Mouse (Mus musculus) ovary, adult 18-20 months (tissue): ENCODE data around the gene Pcnx.

ENCODE experiments used
- DNase-seq: peaks from one replicate; pipeline ENCODE4 v3.0.0; 2022; ENCODE audit warnings: low spot score, mixed read lengths

Gene Pcnx

DNA sequence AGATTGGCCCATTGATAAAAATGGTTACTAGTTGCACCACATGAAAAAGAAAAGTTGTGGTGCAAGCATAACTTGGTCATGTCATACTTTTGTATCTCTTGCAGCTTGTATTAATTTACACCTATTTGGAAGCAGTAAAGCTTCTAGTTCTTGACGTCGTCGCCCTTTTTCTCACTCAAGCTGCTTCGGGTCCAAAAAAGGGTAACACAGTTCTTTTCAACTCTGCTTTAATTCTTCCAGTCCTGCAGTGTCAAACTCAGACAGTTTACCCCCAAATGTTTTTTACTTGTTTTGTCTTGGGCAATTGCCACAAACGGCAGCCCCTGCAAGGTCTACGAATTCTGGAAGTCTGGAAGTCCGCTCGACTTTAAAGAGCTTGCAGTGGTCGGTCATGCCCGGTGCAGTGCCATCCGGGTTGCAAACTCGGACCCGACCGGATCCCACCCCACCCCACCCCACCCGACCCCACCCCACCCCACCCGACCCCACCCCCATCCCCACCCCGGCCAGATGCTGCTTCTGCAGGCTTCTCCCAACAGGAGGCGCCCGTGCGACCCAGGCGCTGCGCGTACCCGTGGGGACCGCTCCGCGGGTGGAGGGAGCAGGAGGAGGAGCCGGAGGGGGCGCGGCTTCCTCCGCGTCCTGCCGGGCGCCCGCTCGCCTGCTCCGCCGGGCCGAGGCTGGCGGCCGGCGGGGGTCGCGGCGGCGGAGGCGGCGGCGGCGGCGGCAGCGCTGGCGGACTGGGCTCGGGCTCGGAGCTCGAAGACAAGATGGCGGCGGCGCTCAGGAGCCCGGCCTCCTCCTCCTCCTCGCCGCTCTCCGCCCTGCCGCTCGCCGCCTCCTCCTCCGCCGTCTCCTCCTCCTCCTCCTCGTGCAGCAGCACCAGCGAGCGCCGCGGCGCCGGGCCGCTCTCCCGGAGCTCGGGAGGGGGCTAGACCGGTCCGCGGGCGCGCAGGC, at the start of gene Pcnx:
Pcnx (plus strand) TSS at position 673 of the 957 bp plus-strand sequence.
- peak; percentile 75 for DNase-seq

DNA sequence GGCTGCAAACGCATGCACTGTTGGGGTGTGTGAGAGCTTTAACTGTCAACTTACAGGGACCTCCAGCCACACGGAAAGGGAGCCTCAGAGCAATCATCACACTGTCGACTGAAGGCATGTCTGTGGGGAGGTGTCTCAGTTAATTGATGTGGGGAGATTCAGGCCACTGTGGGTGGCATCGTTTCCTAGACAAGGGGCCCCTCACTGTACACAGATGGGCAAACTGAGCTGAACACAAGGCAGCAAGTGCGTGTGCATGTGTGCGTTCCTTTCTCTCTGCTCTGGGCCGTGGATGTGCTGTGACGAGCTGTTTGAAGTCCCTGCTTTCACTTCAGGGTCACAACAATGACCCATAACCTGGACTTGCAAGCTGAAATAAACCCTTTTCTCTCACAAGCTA, 49.4 kb upstream of the Pcnx start:
- no peak for DNase-seq

DNA sequence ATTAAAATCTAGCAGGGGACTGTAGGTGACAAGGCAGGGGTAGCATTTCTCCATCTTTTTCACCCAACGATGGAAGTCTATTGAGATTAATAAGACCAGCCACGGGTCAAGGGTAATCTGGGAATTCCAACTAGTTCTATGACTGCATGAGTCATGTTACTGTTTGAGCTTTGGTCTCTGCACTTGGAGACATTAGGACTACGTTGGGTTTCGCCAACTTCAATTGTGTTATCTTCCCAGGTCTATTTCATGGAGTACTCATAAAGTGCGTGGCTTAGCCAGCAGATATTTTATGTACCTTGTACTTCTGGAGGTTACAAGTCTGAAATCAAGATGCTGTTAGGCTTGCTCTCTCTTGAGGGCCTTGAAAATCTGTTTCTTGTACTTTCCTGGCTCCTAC, 45.1 kb upstream of the Pcnx start:
- DNase-seq, result no peak

GRCm38 (mm10) chr12:81816330-81817125, 43.3 kb upstream of the Pcnx start:
- DNase-seq, result no peak

DNA sequence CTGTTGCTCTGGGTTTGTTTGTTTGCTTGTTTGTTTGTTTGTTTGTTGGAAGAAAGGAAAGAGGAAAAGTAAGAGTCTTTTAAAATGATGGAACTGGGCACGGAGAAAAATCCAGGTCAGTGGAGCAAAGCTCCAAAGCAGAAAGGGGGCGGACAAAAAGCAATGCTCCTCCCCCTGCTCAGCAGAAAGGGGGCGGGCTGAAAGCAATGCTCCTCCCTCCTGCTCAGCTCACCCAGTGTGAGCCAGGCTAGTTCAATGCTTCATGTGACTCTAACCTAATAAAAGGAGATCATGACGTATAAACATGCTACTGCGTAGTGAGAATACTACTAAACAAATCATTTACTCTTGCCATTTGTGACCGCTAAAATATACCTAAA, 42.7 kb upstream of the Pcnx start:
- no peak for DNase-seq

- DNase-seq, result no peak
These were observed 39.1 kb upstream of the Pcnx start for GRCm38 (mm10) chr12:81820700-81821099.

- DNase-seq, result no peak
These were observed 37.6 kb upstream of the Pcnx start for GRCm38 (mm10) chr12:81822176-81822575.

- DNase-seq, result no peak
These were observed 36.9 kb upstream of the Pcnx start for GRCm38 (mm10) chr12:81822778-81823480.

DNA sequence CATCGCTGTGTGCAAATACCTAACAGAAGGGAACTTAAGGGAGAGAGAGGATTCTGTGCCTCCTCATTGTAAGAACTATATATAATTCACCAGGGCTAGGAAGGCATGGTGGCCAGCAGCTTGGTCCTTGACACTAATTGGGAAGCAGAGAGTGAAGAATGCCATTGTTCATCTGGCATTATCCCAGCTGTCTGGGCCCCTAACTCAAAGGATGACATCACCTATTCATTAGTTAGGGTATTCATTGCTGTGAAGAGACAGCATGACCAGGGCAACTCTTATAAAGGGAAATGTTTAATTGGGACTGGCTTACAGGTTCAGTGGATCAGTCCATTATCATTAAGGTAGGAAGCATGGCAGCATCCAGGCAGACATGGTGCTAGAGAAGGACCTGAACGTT, 31.5 kb upstream of the Pcnx start:
- DNase-seq, result no peak

GRCm38 (mm10) chr12:81832039-81832738, 27.6 kb upstream of the Pcnx start:
- no peak for DNase-seq

GRCm38 (mm10) chr12:81833094-81833493, 26.7 kb upstream of the Pcnx start:
- no peak for DNase-seq

GRCm38 (mm10) chr12:81836162-81836561, 23.7 kb upstream of the Pcnx start:
- no peak for DNase-seq

DNA sequence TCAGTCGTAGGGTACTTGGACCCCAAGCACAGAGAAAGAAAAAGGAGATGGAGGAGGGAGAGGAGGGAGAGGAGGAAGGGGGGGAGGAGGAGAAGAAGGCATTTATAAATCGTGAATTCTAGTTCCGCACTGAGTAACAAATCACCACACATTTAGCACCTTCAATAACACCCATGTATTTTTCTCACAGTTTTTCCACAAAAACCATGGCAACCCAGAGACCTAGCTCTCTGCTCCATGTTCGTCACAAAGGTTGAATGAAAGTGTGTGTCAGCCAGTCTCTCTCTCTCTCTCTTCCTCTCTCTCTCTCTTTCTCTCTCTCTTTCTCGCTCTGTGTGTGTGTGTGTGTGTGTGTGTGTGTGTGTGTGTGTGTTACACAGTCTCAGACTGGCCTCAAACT, 22.4 kb upstream of the Pcnx start:
- DNase-seq, result no peak

GRCm38 (mm10) chr12:81839663-81840062, 20.2 kb upstream of the Pcnx start:
- no peak for DNase-seq

DNA sequence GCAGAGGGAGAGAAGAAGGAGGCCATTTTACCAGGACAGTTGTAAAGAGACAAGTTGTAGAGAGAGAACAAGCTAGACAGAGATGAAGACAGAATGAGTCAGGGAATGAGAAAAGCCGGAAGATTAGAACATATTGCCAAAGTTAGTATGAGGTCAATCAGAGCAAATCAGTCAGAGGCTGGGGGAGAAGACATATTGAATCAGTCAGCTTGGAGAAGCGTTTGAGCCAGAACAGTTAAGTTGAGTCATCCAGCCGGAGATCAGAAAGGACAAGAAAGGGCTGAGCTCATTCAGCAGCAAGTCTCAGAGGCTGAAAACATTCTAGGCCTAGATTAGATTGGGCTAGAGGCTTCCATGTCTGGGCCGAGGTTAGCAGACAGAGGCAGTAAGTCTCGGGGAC, 18.8 kb upstream of the Pcnx start:
- DNase-seq, result no peak

- no peak for DNase-seq
These were observed 16.3 kb upstream of the Pcnx start for GRCm38 (mm10) chr12:81843501-81843900.

DNA sequence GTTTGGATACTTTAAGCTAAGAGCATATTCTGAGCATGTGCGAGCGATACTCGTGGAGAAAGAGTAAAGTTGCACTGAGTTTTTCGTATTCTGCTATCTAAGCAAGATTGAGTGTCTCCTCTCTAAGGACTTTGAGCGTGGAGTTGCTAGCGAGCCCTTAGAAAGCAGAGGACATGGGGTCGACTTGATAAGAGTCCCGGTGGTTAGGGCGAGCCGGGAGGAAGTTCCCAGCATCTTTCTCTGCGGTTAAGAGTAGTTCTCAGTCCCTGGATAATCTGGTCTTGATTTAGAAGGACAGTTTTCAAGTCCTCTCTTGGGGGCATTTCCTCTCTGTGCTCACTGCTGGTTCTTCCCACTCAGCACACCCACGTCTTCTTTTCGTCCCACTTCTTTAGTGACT, 15.3 kb upstream of the Pcnx start:
- no peak for DNase-seq

- no peak for DNase-seq
These were observed 14.8 kb upstream of the Pcnx start for GRCm38 (mm10) chr12:81844981-81845380.

DNA sequence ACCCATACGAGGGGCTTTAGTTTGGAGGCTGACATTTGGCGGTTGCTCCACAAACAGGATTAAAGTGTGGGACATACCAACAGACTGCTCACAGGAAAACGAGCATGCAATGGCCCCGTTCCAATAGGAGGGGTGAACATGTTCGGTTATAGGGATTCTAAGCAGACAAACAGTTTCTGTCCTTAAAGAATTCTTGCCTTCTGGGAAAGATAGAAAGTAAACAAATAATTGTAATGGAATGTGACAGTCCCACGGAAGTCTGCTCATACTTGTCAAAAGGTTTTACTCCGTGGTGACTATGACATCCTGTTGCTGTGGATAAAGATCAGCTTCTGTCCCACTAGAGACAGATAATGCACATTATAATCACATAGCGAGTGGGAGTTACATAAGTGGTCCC, 10.2 kb upstream of the Pcnx start:
- DNase-seq, result no peak

GRCm38 (mm10) chr12:81852551-81852950, 7.3 kb upstream of the Pcnx start:
- no peak for DNase-seq

GRCm38 (mm10) chr12:81852977-81853376, 6.8 kb upstream of the Pcnx start:
- no peak for DNase-seq

GRCm38 (mm10) chr12:81853543-81853942, 6.3 kb upstream of the Pcnx start:
- no peak for DNase-seq
